Mouse (Mus musculus) C2C12 (cell line): ENCODE measurements around the gene Hsd11b2.

Experiments
- CEBPB ChIP-seq: IDR thresholded peaks from one replicate; pipeline ENCODE4 v1.6.1; 2011; ENCODE audit warnings: low read depth, mild to moderate bottlenecking, control low read depth, moderate library complexity
- CTCF ChIP-seq: IDR thresholded peaks from one replicate; pipeline ENCODE4 v1.5.1; 2011; ENCODE audit not compliant: control insufficient read depth, insufficient read depth, insufficient read length
- MAX ChIP-seq: IDR thresholded peaks from one replicate; pipeline ENCODE4 v1.6.1; 2011; ENCODE audit warnings: mild to moderate bottlenecking, control low read depth
- MYOD1 ChIP-seq: IDR thresholded peaks from one replicate; pipeline ENCODE4 v1.6.1; 2011; ENCODE audit warnings: low read depth; ENCODE audit not compliant: control insufficient read depth, insufficient read length

DNA sequence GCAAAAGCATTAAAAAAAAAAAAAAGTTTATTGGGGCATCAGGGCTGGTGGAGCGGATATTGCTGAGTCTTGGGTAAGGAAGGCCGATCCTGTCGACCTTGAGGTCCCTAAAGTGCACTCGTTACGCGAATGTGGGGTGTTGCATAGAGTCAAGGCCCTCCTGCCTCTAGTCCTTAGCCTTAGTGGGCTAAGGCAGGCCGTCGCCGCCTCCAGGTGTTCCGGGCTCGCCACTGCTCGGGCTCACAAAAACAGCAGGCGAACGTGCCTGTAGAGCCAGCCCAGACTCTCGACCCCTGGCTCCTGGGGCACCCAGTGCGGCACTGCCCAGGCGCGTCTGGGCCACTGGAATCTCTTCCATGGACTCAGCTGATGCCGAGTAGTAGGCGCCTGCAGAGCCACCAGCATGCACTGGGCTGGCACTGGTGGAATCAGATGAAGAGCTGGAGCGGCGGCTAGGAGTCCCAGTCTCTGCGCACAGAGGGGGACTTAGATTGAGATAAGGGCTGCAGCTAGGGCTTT lies 46.1 kb upstream of the Hsd11b2 start:
- TF ChIP-seq MYOD1 (no peak), CTCF (no peak), MAX (no peak), CEBPB (no peak)
